Mouse (Mus musculus) G1E (cell line): ENCODE measurements around the gene Srebf1. TPM values are rescaled to one million over a fixed set of nuclear protein-coding genes. Genes with fewer than 3 reads are reported as not detected.
A peak's percentile ranks its signal among the peaks of the same experiment; 100 is the strongest.

ENCODE experiments used
- ATAC-seq: 2 replicates; pipeline ENCODE4 v1.8.0; 2016; ENCODE audit warnings: mild to moderate bottlenecking; ENCODE audit not compliant: insufficient number of reproducible peaks, poor library complexity, low FRiP score, severe bottlenecking; ENCODE audit errors: extremely low read depth
- DNase-seq: peaks from one replicate; pipeline ENCODE4 v3.0.0; 2012; ENCODE audit warnings: low spot score
- H3K27me3 ChIP-seq: 2 replicates; pipeline ENCODE4 v1.6.1; 2012; ENCODE audit warnings: mild to moderate bottlenecking, low read length, inconsistent platforms; ENCODE audit not compliant: insufficient read depth
- H3K36me3 ChIP-seq: replicated peaks from 2 replicates; pipeline ENCODE3; 2012; ENCODE audit warnings: mild to moderate bottlenecking, inconsistent platforms
- H3K4me1 ChIP-seq: 2 replicates; pipeline ENCODE4 v1.6.1; 2012; ENCODE audit warnings: low read depth, low read length, inconsistent platforms, mixed read lengths; ENCODE audit not compliant: insufficient read depth
- H3K4me3 ChIP-seq: 2 replicates; pipeline ENCODE4 v1.5.1; 2012; ENCODE audit warnings: low read depth, mild to moderate bottlenecking, inconsistent platforms, low read length, moderate library complexity, mixed read lengths
- H3K9me3 ChIP-seq: replicated peaks from 2 replicates; pipeline ENCODE4 v1.6.1; 2012; ENCODE audit warnings: inconsistent platforms
- CTCF ChIP-seq: IDR thresholded peaks from 2 replicates; pipeline ENCODE4 v1.5.1; 2012; ENCODE audit warnings: low read depth, low read length, inconsistent platforms, mixed read lengths
- GATA1 ChIP-seq: IDR thresholded peaks from 2 replicates; pipeline ENCODE4 v1.6.1; 2012; ENCODE audit warnings: borderline replicate concordance, low read length, inconsistent platforms, mixed read lengths
- GATA2 ChIP-seq: IDR thresholded peaks from 2 replicates; pipeline ENCODE4 v1.6.1; 2012; ENCODE audit warnings: low read depth, low read length, inconsistent platforms, borderline replicate concordance
- POLR2AphosphoS5 ChIP-seq: IDR thresholded peaks from 2 replicates; pipeline ENCODE4 v1.6.1; 2012; ENCODE audit warnings: low read depth, low read length, inconsistent platforms; ENCODE audit not compliant: insufficient replicate concordance
- TAL1 ChIP-seq: conservative IDR thresholded peaks from 2 replicates; pipeline ENCODE4 v1.6.1; 2012; ENCODE audit warnings: low read depth, low read length, inconsistent platforms, mixed read lengths
- polyA plus RNA-seq: library from polyadenylated mRNA; stranded (reverse); fragments of >175 nt; gene quantifications from 2 replicates; pipeline ENCODE4 v1.2.3, GENCODE M21; 2012
- total RNA-seq, 2 experiments: library from RNA; stranded (forward) in 1 of 2; stranded (reverse) in 1 of 2; fragments of 200-1000 nt in 1 of 2; fragments of >200 nt in 1 of 2; fragmentation: Nextera tagmentation in 1 of 2; gene quantifications; 2 replicates each; pipeline ENCODE4 v1.2.3; 2014 to 2017

The Srebf1 gene
- total and polyA plus RNA-seq, 3 experiments: 66.8 to 276 (median 137) TPM

GRCm38 (mm10) chr11:60189501-60190040 lies 32.8 kb downstream of the Srebf1 start:
- H3K4me1 ChIP-seq: peaks cover 46% of the 10 kb centered on the region
- ATAC-seq (no peak), DNase-seq (no peak)
- H3K9me3 ChIP-seq: peaks cover 4% of the 10 kb centered on the region
- H3K4me3 ChIP-seq: no peak overlapping the region
- TF ChIP-seq TAL1 (no peak), CTCF (no peak), GATA2 (no peak), GATA1 (no peak), POLR2AphosphoS5 (no peak)
- no peaks in the 10 kb centered on the region for H3K27me3 ChIP-seq
- H3K36me3 ChIP-seq: peaks cover 100% of the 10 kb centered on the region

GRCm38 (mm10) chr11:60188275-60188853 lies 34.0 kb downstream of the Srebf1 start:
- H3K4me3 ChIP-seq: no peak overlapping the region
- DNase-seq (no peak), ATAC-seq (no peak)
- TF ChIP-seq CTCF (no peak), GATA1 (no peak), TAL1 (no peak), POLR2AphosphoS5 (no peak), GATA2 (no peak)
- no peaks in the 10 kb centered on the region for H3K9me3 ChIP-seq
- H3K36me3 ChIP-seq: peaks cover 100% of the 10 kb centered on the region
- no peaks in the 10 kb centered on the region for H3K27me3 ChIP-seq
- peaks cover 52% of the 10 kb centered on the region for H3K4me1 ChIP-seq

GRCm38 (mm10) chr11:60187070-60187469 lies 35.3 kb downstream of the Srebf1 start:
- no peak overlapping the region for H3K4me3 ChIP-seq
- no peaks in the 10 kb centered on the region for H3K27me3 ChIP-seq
- peaks cover 100% of the 10 kb centered on the region for H3K36me3 ChIP-seq
- peaks cover 50% of the 10 kb centered on the region for H3K4me1 ChIP-seq
- TF ChIP-seq POLR2AphosphoS5 (no peak), GATA2 (no peak), GATA1 (no peak), TAL1 (no peak), CTCF (no peak)
- DNase-seq: no peak
- no peaks in the 10 kb centered on the region for H3K9me3 ChIP-seq
- ATAC-seq: no peak

- TF ChIP-seq GATA2 (no peak), CTCF (no peak), GATA1 (no peak), TAL1 (no peak), POLR2AphosphoS5 (no peak)
- peak; percentile 67 for DNase-seq
- Histone ChIP-seq H3K27me3 (no peaks in the 10 kb centered on the region), H3K4me1 (peaks cover 52% of the 10 kb centered on the region), H3K4me3 (peak overlapping the region; percentile 31; the same call in 1 of the 2 replicates), H3K9me3 (no peaks in the 10 kb centered on the region), H3K36me3 (peaks cover 99% of the 10 kb centered on the region)
- peak; percentile 34; the same call in 1 of the 2 replicates for ATAC-seq
Observed at GRCm38 (mm10) chr11:60185396-60186231, 36.8 kb downstream of the Srebf1 start.

- no peaks in the 10 kb centered on the region for H3K27me3 ChIP-seq
- no peaks in the 10 kb centered on the region for H3K9me3 ChIP-seq
- DNase-seq (no peak), ATAC-seq (no peak)
- TF ChIP-seq POLR2AphosphoS5 (no peak), GATA2 (no peak), GATA1 (no peak), CTCF (no peak), TAL1 (no peak)
- peaks cover 99% of the 10 kb centered on the region for H3K36me3 ChIP-seq
- peak overlapping the region; percentile 31; the same call in 1 of the 2 replicates for H3K4me3 ChIP-seq
- peaks cover 54% of the 10 kb centered on the region for H3K4me1 ChIP-seq
Observed at GRCm38 (mm10) chr11:60184346-60185325, 37.7 kb downstream of the Srebf1 start.
